Mouse (Mus musculus): ENCODE data around the gene Prkn.

DNA sequence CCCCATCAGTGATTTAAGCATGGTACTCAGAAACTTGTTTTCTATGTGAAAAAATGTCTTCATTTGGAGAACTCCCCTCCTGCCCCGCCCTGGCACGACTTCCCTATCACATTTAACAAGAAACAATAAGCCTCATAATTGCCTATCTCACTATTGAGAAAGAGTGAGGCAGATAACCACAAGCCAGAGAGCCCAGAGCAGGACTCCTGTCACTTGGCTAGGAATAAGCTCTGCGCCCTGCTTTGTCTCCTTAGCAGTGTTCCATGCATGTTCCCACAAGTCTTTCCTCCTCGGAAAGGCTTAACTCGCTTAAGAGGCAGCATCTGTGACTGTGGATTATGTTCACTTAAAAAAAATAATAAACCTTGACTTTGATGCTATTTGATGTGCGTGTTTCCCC is 798.3 kb downstream of the Prkn start:
- no peak for TF ChIP-seq CTCF (IDR thresholded peaks at IDR 0.05; ENCODE audit: insufficient read depth, low read length)
- TF ChIP-seq POLR2A (IDR thresholded peaks at IDR 0.05; ENCODE audit: borderline replicate concordance, extremely low read depth, low read depth, low read length): no peak

Measured in lung, adult 2 months (tissue).